Mouse (Mus musculus) central nervous system, embryonic 11.5 days (tissue): Measurements from ENCODE around the gene Yipf4. TPM values are rescaled to one million over a fixed set of nuclear protein-coding genes. Genes with fewer than 3 reads are reported as not detected.

Source experiments
- polyA plus RNA-seq: library from polyadenylated mRNA; depleted of rRNA; stranded (reverse); fragments of >200 nt; gene quantifications from 2 replicates; pipeline ENCODE4 v1.2.3, GENCODE M21; 2012; rRNA removed

Gene Yipf4
- polyA plus RNA-seq = 24.3 and 28.8 TPM in 2 replicates

DNA sequence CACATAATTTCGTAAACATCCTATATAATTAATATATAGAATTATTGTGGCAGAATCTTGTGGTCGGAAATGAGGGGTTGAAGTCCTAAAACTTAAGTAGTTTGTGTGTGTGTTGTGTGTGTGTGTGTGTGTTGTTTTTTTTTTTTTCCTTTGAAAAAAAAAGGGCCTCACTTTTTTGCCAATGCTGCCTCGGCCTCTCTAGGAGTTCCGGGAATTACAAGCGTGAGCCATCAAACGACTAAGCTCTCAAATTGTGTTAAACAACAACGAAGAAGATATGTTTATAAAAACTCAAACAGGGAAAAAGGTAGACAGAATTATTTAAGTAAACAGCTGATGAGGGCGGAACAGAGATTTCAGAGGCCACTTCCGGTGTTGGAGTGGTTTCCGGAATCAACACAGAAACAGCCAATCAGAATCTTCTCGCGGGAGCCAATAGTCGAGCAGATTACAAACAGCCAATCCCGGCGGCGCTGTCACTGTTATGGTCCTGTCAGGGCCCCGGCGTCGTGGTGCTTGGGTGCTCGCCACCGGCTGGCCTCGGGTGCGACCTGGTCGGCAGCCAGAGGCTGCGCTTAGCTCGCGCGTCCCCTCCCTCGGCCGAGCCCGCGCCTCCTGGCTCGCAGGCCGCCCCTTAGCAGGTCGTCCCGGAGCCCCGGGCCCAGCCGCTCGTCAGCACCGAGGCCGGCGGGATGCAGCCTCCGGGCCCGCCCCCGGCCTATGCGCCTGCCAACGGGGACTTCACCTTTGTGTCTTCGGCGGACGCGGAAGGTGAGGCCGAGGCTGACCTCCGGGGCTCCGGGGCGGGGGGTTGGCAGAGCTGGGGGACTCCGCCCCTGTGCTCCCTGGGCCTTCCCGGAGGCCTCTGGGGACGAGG is at the start of gene Yipf4:
Gene Yipf4 (plus strand): TSS at position 470 of the 877 bp plus-strand sequence.

DNA sequence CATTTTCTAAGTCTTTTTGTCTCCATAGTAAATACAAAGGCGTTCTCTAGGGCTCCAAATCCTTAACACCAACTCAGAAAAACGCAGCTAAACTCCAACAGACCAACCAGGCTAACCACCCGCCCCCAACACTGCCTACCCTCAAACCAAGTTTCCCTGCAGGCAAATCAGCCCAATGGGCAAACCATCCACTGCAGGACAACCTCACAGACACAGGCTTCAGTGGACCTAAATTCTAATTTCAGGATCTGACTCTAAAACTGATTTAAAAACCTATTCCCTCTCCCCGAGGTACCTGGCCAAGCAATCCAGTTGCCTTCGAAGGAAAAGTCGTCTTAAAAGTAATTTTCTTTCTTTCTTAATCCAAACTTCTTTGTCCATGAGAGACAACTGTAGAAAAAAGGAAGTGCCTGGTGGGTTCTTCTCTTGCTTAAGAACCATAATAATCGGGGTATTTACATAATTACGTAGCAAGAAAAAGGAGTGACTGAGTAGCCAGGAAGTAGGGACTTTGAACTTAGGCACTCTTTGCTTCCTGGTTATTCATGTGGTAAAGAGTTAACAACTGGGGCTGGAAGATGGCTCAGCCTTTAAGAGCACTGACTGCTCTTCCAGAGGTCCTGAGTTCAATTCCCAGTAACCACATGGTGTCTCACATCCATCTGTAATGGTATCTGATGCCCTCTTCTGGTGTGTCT is 30.4 kb upstream of the Yipf4 start, which contains the start of gene Nlrc4:
Gene Nlrc4 (minus strand): TSS at position 432 of the 698 bp plus-strand sequence.

DNA sequence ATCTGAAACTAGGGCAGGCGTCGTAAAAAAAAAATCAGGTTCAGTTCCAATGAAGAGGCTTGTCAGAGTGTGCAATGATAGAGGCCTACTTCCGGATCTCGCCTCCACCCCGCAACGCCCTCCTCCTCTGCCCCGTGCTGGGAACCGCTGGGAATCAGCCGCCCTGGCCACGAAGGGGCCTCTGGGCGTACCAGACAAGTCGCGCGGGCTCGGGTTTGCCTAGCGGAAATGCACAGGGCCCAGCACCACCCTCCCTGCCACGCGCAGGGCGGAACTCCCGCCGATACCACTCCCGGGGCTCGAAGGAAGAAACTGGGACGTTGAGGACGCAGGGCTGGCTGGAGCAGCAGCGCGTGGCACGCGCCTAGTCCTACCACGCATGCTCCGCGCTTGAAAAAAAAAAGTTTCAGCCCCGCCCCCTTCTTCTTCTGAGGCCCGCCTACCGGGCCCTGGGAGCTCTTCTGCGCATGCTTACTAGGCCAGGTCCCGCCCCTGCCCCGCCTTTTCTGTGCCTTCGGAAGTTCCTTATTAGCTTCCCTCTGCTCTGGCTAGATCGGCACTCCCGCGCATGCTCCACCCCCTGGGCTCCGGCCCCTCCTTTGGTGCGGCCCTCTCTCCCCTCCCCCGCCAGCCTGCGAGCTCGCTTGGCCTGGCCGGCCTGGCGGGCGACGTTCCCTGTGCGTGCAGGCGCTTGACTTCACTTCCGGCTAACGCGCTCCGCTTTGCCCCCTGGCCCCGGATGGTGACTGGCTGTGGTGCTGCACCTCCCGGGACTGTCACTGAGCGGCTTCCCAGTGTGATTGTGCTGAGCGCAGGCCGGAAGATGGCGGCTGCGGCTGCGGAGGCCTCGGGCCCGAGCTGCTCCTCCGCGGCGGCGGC is 38.7 kb downstream of the Yipf4 start, which contains the start of gene Birc6:
Gene Birc6 (plus strand): TSS at position 567 of the 879 bp plus-strand sequence.

Other genes starting within 250 kb of the Yipf4 start
- 45.8 and 76.6 TPM in 2 replicates for gene Memo1, start 194.0 kb upstream of the Yipf4 start, polyA plus RNA-seq
- 151 and 171 TPM in 2 replicates for gene Dpy30, start 165.5 kb upstream of the Yipf4 start, polyA plus RNA-seq
- 39.8 and 44.1 TPM in 2 replicates for gene Spast, start 150.5 kb upstream of the Yipf4 start, polyA plus RNA-seq
- gene Slc30a6, start 93.9 kb upstream of the Yipf4 start, polyA plus RNA-seq = 19.2 and 37.7 TPM in 2 replicates
- gene Nlrc4, start 30.4 kb upstream of the Yipf4 start, polyA plus RNA-seq = 0.09 and 0.11 TPM in 2 replicates
- gene Birc6, start 38.8 kb downstream of the Yipf4 start, polyA plus RNA-seq = 53.4 and 88.8 TPM in 2 replicates
- 18.3 and 30.8 TPM in 2 replicates for gene Ttc27, start 228.2 kb downstream of the Yipf4 start, polyA plus RNA-seq